Mouse (Mus musculus) stomach, postnatal 0 days (tissue): ENCODE data around the gene Ppm1j.

Experiments used
- CTCF ChIP-seq: IDR thresholded peaks from 2 replicates; pipeline ENCODE4 v1.5.1; 2016; ENCODE audit warnings: antibody characterized with exemption, low read depth, mild to moderate bottlenecking, moderate library complexity
- EP300 ChIP-seq: optimal IDR thresholded peaks from 2 replicates; pipeline ENCODE3; 2016; ENCODE audit warnings: antibody characterized with exemption

- TF ChIP-seq CTCF: no peak
- TF ChIP-seq EP300: no peak
These were observed 38.9 kb upstream of the Ppm1j start for GRCm38 (mm10) chr3:104741954-104742353.
